Mouse (Mus musculus) hindbrain, embryonic 16.5 days (tissue): Measurements from ENCODE around the gene Klhl11. TPM values are rescaled to one million over a fixed set of nuclear protein-coding genes. Genes with fewer than 3 reads are reported as not detected.

ENCODE experiments used
- ATAC-seq: fragments of 200-750 bp; cut with Nextera tagmentation; 2 replicates; pipeline ENCODE4 v1.8.0; 2017; ENCODE audit warnings: moderate TSS enrichment, moderate library complexity
- H3K27ac ChIP-seq: fragments of 300-500 bp; sonication (generic); 2 replicates; pipeline ENCODE4 v1.5.1; 2014; ENCODE audit warnings: low read depth, mild to moderate bottlenecking, control low read depth, low read length, moderate library complexity
- H3K27me3 ChIP-seq: fragments of 300-500 bp; sonication (generic); replicated peaks from 2 replicates; pipeline ENCODE4 v1.6.1; 2014; ENCODE audit warnings: low read length; ENCODE audit not compliant: control insufficient read depth, insufficient read depth
- H3K36me3 ChIP-seq: fragments of 300-500 bp; sonication (generic); 2 replicates; pipeline ENCODE4 v1.6.1; 2014; ENCODE audit warnings: mild to moderate bottlenecking, low read length, moderate library complexity, mixed read lengths; ENCODE audit not compliant: control insufficient read depth, insufficient read depth
- H3K4me1 ChIP-seq: fragments of 300-500 bp; sonication (generic); 2 replicates; pipeline ENCODE4 v1.6.1; 2014; ENCODE audit warnings: low read depth, low read length; ENCODE audit not compliant: control insufficient read depth, insufficient read depth
- H3K4me2 ChIP-seq: fragments of 300-500 bp; sonication (generic); 2 replicates; pipeline ENCODE4 v1.6.1; 2014; ENCODE audit warnings: mild to moderate bottlenecking, low read length, control low read depth, moderate library complexity
- H3K4me3 ChIP-seq: fragments of 300-500 bp; sonication (generic); 2 replicates; pipeline ENCODE4 v1.5.1; 2014; ENCODE audit warnings: mild to moderate bottlenecking, low read length, control low read depth, moderate library complexity
- H3K9ac ChIP-seq: fragments of 300-500 bp; sonication (generic); 2 replicates; pipeline ENCODE4 v1.6.1; 2014; ENCODE audit warnings: low read depth, mild to moderate bottlenecking, control low read depth, low read length, moderate library complexity
- H3K9me3 ChIP-seq: fragments of 300-500 bp; sonication (generic); 2 replicates; pipeline ENCODE4 v1.6.1; 2014; ENCODE audit warnings: mild to moderate bottlenecking, low read length, moderate library complexity; ENCODE audit not compliant: control insufficient read depth
- WGBS: fragments of 180-500 bp; shearing (Covaris S2); extraction: QIAGEN DNeasy Blood & Tissue Kit; methylation state at CpG from one replicate; pipeline ENCODE4 v1.1.7; 2014; 5-methylcytosine and 5-hydroxymethylcytosine counted together
- polyA plus RNA-seq: library from polyadenylated mRNA; unstranded; fragments of >200 nt; fragmentation: Nextera tagmentation; extraction: Ambion mirVana; gene quantifications from 2 replicates; pipeline ENCODE4 v1.2.1, GENCODE M21; 2015

The Klhl11 gene
- 9.1 and 10.4 TPM in 2 replicates for polyA plus RNA-seq

- ATAC-seq, result peak; percentile 93
- H3K4me1 ChIP-seq, result peaks cover 18% of the 10 kb centered on the region
- peak within 1 kb of the TSS; percentile 96 for H3K9ac ChIP-seq
- under 1% methylated on average over 82 of the region's 83 CpGs for WGBS
- no peaks in the 10 kb centered on the region for H3K27me3 ChIP-seq
- peak within 1 kb of the TSS; percentile 90 for H3K27ac ChIP-seq
- no peaks in the 10 kb centered on the region for H3K9me3 ChIP-seq
- H3K36me3 ChIP-seq, result peaks cover 13% of the 10 kb centered on the region
- peak within 1 kb of the TSS; percentile 76 for H3K4me2 ChIP-seq
- H3K4me3 ChIP-seq, result peak within 1 kb of the TSS; percentile 94
Observed at GRCm38 (mm10) chr11:100472197-100472934, at the start of gene Klhl11. Gene Klhl11 (minus strand): TSS chr11:100472741.

- Histone ChIP-seq H3K4me2 (no peak overlapping the region), H3K4me3 (no peak overlapping the region), H3K4me1 (peaks cover 15% of the 10 kb centered on the region), H3K9me3 (no peaks in the 10 kb centered on the region), H3K9ac (no peak overlapping the region), H3K36me3 (peaks cover 35% of the 10 kb centered on the region), H3K27me3 (no peaks in the 10 kb centered on the region), H3K27ac (no peak overlapping the region)
- no peak; the same call in 1 of the 2 replicates for ATAC-seq
- WGBS, result 64% methylated on average over 15 of the region's 15 CpGs
Observed at GRCm38 (mm10) chr11:100520838-100521237, 48.3 kb upstream of the Klhl11 start.

- H3K4me2 ChIP-seq, result no peak overlapping the region
- no peak overlapping the region for H3K27ac ChIP-seq
- ATAC-seq, result no peak
- no peaks in the 10 kb centered on the region for H3K27me3 ChIP-seq
- peaks cover 51% of the 10 kb centered on the region for H3K36me3 ChIP-seq
- 74% methylated on average over 7 of the region's 7 CpGs for WGBS
- H3K9me3 ChIP-seq, result no peaks in the 10 kb centered on the region
- no peak overlapping the region for H3K4me3 ChIP-seq
- H3K9ac ChIP-seq, result no peak overlapping the region
- H3K4me1 ChIP-seq, result no peaks in the 10 kb centered on the region; the same call in none of the 2 replicates
Observed at GRCm38 (mm10) chr11:100519188-100519587, 46.6 kb upstream of the Klhl11 start.

- H3K27ac ChIP-seq, result no peak overlapping the region
Observed at GRCm38 (mm10) chr11:100518188-100518591, 45.6 kb upstream of the Klhl11 start.

GRCm38 (mm10) chr11:100516291-100516690 lies 43.8 kb upstream of the Klhl11 start:
- Histone ChIP-seq H3K9me3 (no peaks in the 10 kb centered on the region), H3K27me3 (no peaks in the 10 kb centered on the region), H3K4me1 (no peaks in the 10 kb centered on the region; the same call in none of the 2 replicates), H3K4me2 (no peak overlapping the region), H3K36me3 (peaks cover 54% of the 10 kb centered on the region), H3K27ac (no peak overlapping the region), H3K4me3 (no peak overlapping the region), H3K9ac (no peak overlapping the region)
- WGBS, result 60% methylated on average over 9 of the region's 9 CpGs
- no peak for ATAC-seq

More at GRCm38 (mm10) chr11:100518188-100518591, 45.6 kb upstream of the Klhl11 start:
- ATAC-seq, result peak; percentile 53; the same call in 1 of the 2 replicates
- 54% methylated on average over 5 of the region's 5 CpGs for WGBS
- peaks cover 58% of the 10 kb centered on the region for H3K36me3 ChIP-seq
- H3K27me3 ChIP-seq, result no peaks in the 10 kb centered on the region
- no peak overlapping the region for H3K4me2 ChIP-seq
- H3K4me3 ChIP-seq, result no peak overlapping the region
- H3K9ac ChIP-seq, result no peak overlapping the region
- H3K4me1 ChIP-seq, result no peaks in the 10 kb centered on the region; the same call in none of the 2 replicates
- H3K9me3 ChIP-seq, result no peaks in the 10 kb centered on the region

GRCm38 (mm10) chr11:100515789-100516188 lies 43.2 kb upstream of the Klhl11 start:
- Histone ChIP-seq H3K4me2 (no peak overlapping the region), H3K4me1 (no peaks in the 10 kb centered on the region; the same call in none of the 2 replicates), H3K27ac (no peak overlapping the region), H3K36me3 (peaks cover 54% of the 10 kb centered on the region), H3K9me3 (no peaks in the 10 kb centered on the region), H3K27me3 (no peaks in the 10 kb centered on the region), H3K4me3 (no peak overlapping the region), H3K9ac (no peak overlapping the region)
- 93% methylated on average over 9 of the region's 9 CpGs for WGBS
- ATAC-seq, result no peak

- Histone ChIP-seq H3K27ac (no peak overlapping the region), H3K4me2 (no peak overlapping the region), H3K36me3 (peaks cover 50% of the 10 kb centered on the region), H3K4me1 (no peaks in the 10 kb centered on the region; the same call in none of the 2 replicates), H3K9ac (no peak overlapping the region; the same call in 1 of the 2 replicates), H3K9me3 (no peaks in the 10 kb centered on the region), H3K27me3 (no peaks in the 10 kb centered on the region), H3K4me3 (no peak overlapping the region)
- no peak for ATAC-seq
- 94% methylated on average over 9 of the region's 9 CpGs for WGBS
Observed at GRCm38 (mm10) chr11:100515061-100515460, 42.5 kb upstream of the Klhl11 start.

GRCm38 (mm10) chr11:100513716-100514115 lies 41.2 kb upstream of the Klhl11 start:
- no peaks in the 10 kb centered on the region for H3K9me3 ChIP-seq
- no peaks in the 10 kb centered on the region for H3K27me3 ChIP-seq
- no peak overlapping the region for H3K9ac ChIP-seq
- no peak overlapping the region for H3K4me3 ChIP-seq
- no peak for ATAC-seq
- H3K27ac ChIP-seq, result no peak overlapping the region
- H3K4me2 ChIP-seq, result no peak overlapping the region
- peaks cover 40% of the 10 kb centered on the region for H3K36me3 ChIP-seq
- WGBS, result 84% methylated on average over 10 of the region's 10 CpGs
- H3K4me1 ChIP-seq, result no peaks in the 10 kb centered on the region; the same call in none of the 2 replicates

GRCm38 (mm10) chr11:100512384-100512783 lies 39.8 kb upstream of the Klhl11 start:
- H3K27ac ChIP-seq, result no peak overlapping the region
- 86% methylated on average over 1 of the region's 1 CpGs for WGBS

More at GRCm38 (mm10) chr11:100512384-100512783, 39.8 kb upstream of the Klhl11 start:
- Histone ChIP-seq H3K4me1 (no peaks in the 10 kb centered on the region; the same call in 1 of the 2 replicates), H3K9ac (no peak overlapping the region), H3K9me3 (no peaks in the 10 kb centered on the region), H3K27me3 (no peaks in the 10 kb centered on the region), H3K36me3 (peaks cover 45% of the 10 kb centered on the region), H3K4me3 (no peak overlapping the region), H3K4me2 (no peak overlapping the region)
- ATAC-seq, result 0 out of 2 replicates have a peak, but pooled peaks have one; percentile 17
